Mouse (Mus musculus) neural tube, embryonic 14.5 days (tissue): ENCODE data around the gene Tspan12. TPM values are rescaled to one million over a fixed set of nuclear protein-coding genes. Genes with fewer than 3 reads are reported as not detected.

Source experiments
- ATAC-seq: fragments of 200-750 bp; cut with Nextera tagmentation; 2 replicates; pipeline ENCODE4 v1.8.0; 2017; ENCODE audit warnings: low read depth, mild to moderate bottlenecking, moderate TSS enrichment, moderate library complexity
- H3K27ac ChIP-seq: fragments of 300-500 bp; sonication (generic); 2 replicates; pipeline ENCODE4 v1.5.1; 2014; ENCODE audit warnings: low read depth, mild to moderate bottlenecking, control low read depth, low read length, moderate library complexity, mixed read lengths
- H3K27me3 ChIP-seq: fragments of 300-500 bp; sonication (generic); 2 replicates; pipeline ENCODE4 v1.6.1; 2014; ENCODE audit warnings: low read length; ENCODE audit not compliant: control insufficient read depth, insufficient read depth
- H3K36me3 ChIP-seq: fragments of 300-500 bp; sonication (generic); 2 replicates; pipeline ENCODE4 v1.6.1; 2014; ENCODE audit warnings: low read length, mixed read lengths; ENCODE audit not compliant: control insufficient read depth, insufficient read depth
- H3K4me1 ChIP-seq: fragments of 300-500 bp; sonication (generic); 2 replicates; pipeline ENCODE4 v1.6.1; 2014; ENCODE audit warnings: low read length; ENCODE audit not compliant: control insufficient read depth, insufficient read depth
- H3K4me2 ChIP-seq: fragments of 300-500 bp; sonication (generic); 2 replicates; pipeline ENCODE4 v1.6.1; 2014; ENCODE audit warnings: mild to moderate bottlenecking, low read depth, low read length, control low read depth
- H3K4me3 ChIP-seq: fragments of 300-500 bp; sonication (generic); 2 replicates; pipeline ENCODE4 v1.5.1; 2014; ENCODE audit warnings: low read depth, low read length, control low read depth, mixed read lengths
- H3K9ac ChIP-seq: fragments of 300-500 bp; sonication (generic); replicated peaks from 2 replicates; pipeline ENCODE4 v1.6.1; 2014; ENCODE audit warnings: low read depth, mild to moderate bottlenecking, control low read depth, low read length, mixed read lengths
- H3K9me3 ChIP-seq: fragments of 300-500 bp; sonication (generic); 2 replicates; pipeline ENCODE4 v1.6.1; 2016; ENCODE audit warnings: low read length; ENCODE audit not compliant: control insufficient read depth
- WGBS: fragments of 180-500 bp; shearing (Covaris S2); extraction: QIAGEN DNeasy Blood & Tissue Kit; methylation state at CpG from one replicate; pipeline ENCODE4 v1.1.7; 2014; 5-methylcytosine and 5-hydroxymethylcytosine counted together
- polyA plus RNA-seq: library from polyadenylated mRNA; unstranded; fragments of >200 nt; fragmentation: Nextera tagmentation; extraction: Ambion mirVana; gene quantifications from 2 replicates; pipeline ENCODE4 v1.2.1, GENCODE M21; 2014

The Tspan12 gene
- polyA plus RNA-seq, 1 experiment from 2014 or later: 89.7 TPM

DNA sequence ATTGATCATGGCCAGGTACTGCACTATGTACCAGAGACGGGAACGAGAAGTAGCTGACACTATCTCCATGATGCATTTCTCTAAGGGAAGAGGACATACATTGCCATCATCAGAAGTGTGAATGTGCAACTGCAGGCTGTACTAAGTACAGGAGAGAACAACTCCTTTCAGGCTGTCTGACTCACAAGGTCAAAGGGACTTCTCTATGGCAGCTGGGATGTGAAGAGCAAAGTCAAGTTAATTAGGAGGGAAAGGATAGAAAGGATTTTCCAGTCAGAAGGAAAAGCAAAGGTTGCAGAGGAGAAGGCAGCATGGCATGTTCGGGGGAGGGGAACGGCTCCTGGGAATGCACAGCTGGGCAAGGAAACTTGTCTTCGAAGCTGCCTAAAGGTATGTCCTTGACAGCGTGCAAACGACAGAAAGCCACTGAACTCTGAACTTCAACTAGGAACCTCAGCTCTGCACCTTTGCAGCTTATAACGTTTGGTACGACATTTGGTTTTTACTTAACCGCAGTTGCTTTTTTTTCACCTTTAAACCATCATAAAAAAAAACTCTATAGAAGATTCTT is 13.0 kb downstream of the Tspan12 start:
- H3K9me3 ChIP-seq: no peaks in the 10 kb centered on the region
- peak; percentile 53; the same call in 1 of the 2 replicates for ATAC-seq
- no peaks in the 10 kb centered on the region; the same call in 1 of the 2 replicates for H3K36me3 ChIP-seq
- no peak overlapping the region for H3K4me3 ChIP-seq
- H3K27me3 ChIP-seq: no peaks in the 10 kb centered on the region
- no peak overlapping the region for H3K9ac ChIP-seq
- WGBS: 64% methylated on average over 10 of the region's 10 CpGs
- H3K4me1 ChIP-seq: 0 out of 2 replicates have a peak, but pooled peaks cover 5% of the 10 kb centered on the region
- H3K27ac ChIP-seq: no peak overlapping the region
- H3K4me2 ChIP-seq: no peak overlapping the region

DNA sequence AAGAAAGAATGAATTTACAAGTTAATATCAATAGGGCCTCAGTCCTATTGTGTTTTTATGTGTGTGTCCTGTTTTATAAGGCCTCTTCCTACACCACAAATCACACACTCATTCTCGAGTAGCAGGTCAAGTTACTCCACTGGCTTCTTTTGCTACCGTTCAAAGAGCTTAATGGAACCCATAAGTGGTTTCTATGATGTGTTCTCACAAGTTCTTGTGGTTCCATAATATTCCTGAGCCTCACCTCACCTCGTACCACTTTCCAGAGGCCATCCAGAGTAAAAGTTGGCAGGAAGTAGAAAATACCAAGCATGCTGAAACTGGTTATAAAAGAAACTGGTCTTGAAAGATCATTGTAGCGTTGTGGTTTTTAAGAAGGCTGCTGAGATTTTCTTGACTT is 18.8 kb downstream of the Tspan12 start:
- no peak overlapping the region for H3K4me2 ChIP-seq
- ATAC-seq: no peak
- no peak overlapping the region for H3K4me3 ChIP-seq
- WGBS: 91% methylated on average over 4 of the region's 4 CpGs
- H3K27me3 ChIP-seq: no peaks in the 10 kb centered on the region
- no peak overlapping the region for H3K27ac ChIP-seq
- H3K9ac ChIP-seq: no peak overlapping the region
- H3K9me3 ChIP-seq: no peaks in the 10 kb centered on the region
- H3K36me3 ChIP-seq: no peaks in the 10 kb centered on the region; the same call in 1 of the 2 replicates
- no peaks in the 10 kb centered on the region for H3K4me1 ChIP-seq

DNA sequence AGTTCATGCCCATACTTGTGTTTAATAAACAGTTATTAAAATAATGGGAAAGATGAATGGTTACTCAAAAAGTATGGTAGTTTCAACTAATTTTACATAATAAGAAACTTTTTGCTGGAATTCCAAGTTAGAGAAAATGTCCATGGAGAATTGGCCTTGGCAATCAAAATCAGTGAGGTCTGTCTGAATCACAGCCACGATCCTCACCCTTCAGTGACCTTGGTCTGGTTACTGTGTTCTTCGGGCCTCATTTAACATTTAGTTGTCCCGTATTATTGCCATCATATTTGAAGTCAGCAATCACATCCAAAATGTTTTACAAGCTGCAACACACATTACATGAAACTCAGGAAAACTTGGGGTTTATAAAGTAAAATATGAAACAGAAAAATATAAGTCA is 20.4 kb downstream of the Tspan12 start:
- Histone ChIP-seq H3K4me1 (no peaks in the 10 kb centered on the region), H3K9me3 (no peaks in the 10 kb centered on the region), H3K36me3 (no peaks in the 10 kb centered on the region; the same call in 1 of the 2 replicates), H3K9ac (no peak overlapping the region), H3K4me3 (no peak overlapping the region), H3K4me2 (no peak overlapping the region), H3K27me3 (no peaks in the 10 kb centered on the region), H3K27ac (no peak overlapping the region)
- no peak for ATAC-seq
- 81% methylated on average over 3 of the region's 3 CpGs for WGBS

DNA sequence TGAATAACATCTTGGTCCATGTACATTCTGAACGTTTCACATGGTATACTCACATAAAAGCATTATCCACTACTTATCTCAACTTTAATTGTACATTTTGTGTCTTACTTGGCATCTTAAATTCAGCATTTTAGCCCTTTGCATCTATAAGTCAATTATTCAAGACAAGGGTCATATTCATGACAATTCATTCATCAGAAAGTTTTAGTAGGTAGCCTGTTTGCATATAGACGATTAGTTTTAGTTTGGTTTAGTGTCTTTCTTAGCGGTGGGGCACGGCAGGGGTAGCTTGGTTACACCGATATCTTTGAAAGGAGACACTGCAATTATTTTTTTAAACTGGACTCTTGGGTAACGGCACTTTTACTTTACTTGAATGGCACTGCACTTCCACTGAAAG is 21.4 kb downstream of the Tspan12 start:
- no peak overlapping the region for H3K9ac ChIP-seq
- 69% methylated on average over 6 of the region's 6 CpGs for WGBS
- no peak for ATAC-seq

DNA sequence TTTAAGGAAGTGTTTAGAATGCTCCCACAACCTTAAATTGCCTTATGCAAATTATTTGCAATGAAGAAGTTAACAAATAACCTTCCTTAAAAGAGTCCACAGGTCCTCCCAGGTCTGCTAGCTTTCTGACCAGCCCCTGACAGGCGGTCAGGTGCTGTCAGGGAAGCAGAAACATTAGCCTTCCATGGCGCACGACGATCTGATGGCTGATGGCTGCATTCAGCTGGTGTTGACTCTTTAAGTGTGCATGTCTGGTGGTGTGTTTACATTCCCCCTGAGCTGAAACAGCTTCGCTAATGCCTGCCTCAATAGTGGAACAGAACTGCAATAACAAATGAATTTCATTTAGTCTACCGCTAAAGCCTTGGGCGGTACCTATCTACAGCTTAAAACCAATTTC is 22.4 kb downstream of the Tspan12 start:
- no peak overlapping the region for H3K27ac ChIP-seq
- no peaks in the 10 kb centered on the region for H3K27me3 ChIP-seq
- peak; percentile 34; the same call in 1 of the 2 replicates for ATAC-seq
- H3K4me2 ChIP-seq: no peak overlapping the region
- no peak overlapping the region for H3K4me3 ChIP-seq
- H3K9ac ChIP-seq: no peak overlapping the region
- no peaks in the 10 kb centered on the region for H3K9me3 ChIP-seq
- no peaks in the 10 kb centered on the region; the same call in 1 of the 2 replicates for H3K36me3 ChIP-seq
- H3K4me1 ChIP-seq: no peaks in the 10 kb centered on the region
- 73% methylated on average over 7 of the region's 7 CpGs for WGBS

More for the DNA sequence above, 21.4 kb downstream of the Tspan12 start:
- Histone ChIP-seq H3K4me2 (no peak overlapping the region), H3K27me3 (no peaks in the 10 kb centered on the region), H3K4me3 (no peak overlapping the region), H3K4me1 (no peaks in the 10 kb centered on the region), H3K36me3 (no peaks in the 10 kb centered on the region; the same call in 1 of the 2 replicates), H3K27ac (no peak overlapping the region), H3K9me3 (no peaks in the 10 kb centered on the region)

DNA sequence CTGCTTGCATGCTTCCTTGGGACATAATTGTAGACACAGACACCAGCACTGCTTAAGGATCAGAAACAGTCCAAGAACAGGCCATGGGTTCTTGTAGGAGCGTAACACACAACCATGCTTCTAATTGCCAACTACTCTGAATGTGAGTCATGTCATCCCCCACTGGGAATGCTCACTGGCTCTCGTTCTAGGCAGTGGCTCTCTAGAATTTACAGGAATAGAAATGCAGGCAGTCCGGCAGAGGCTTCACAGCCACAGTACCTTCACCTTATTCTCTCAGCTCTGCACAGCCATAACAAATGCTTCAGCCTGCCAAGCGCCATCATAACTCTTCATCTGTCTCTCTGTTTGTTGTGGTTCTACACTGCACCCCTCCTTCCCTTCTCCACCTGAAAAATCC is 23.9 kb downstream of the Tspan12 start:
- no peak overlapping the region for H3K9ac ChIP-seq
- ATAC-seq: no peak
- no peak overlapping the region for H3K27ac ChIP-seq

DNA sequence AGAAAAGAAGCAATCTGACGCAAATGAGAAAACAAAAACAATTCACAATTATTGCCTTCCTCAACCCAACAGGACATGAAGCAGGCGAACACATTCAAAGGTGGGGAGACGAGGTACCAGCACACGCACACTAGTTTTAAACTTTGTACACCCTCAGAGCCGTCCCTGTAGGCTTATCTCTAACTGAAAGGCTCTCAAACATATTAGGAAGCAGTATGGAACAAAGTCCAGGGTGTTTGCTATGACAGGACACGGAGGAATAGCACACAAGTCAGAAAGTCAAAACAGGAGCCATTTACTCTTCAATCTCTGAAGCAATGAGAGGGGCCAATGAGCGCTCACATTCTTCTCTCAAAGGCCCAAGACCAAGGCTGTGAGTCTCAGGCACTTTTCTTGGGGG is 24.3 kb downstream of the Tspan12 start:
- 89% methylated on average over 7 of the region's 7 CpGs for WGBS
- no peak overlapping the region for H3K9ac ChIP-seq

More for the DNA sequence above, 23.9 kb downstream of the Tspan12 start:
- Histone ChIP-seq H3K4me1 (no peaks in the 10 kb centered on the region), H3K4me3 (no peak overlapping the region), H3K27me3 (no peaks in the 10 kb centered on the region), H3K36me3 (no peaks in the 10 kb centered on the region), H3K9me3 (no peaks in the 10 kb centered on the region), H3K4me2 (no peak overlapping the region)
- WGBS: 57% methylated on average over 4 of the region's 4 CpGs

DNA sequence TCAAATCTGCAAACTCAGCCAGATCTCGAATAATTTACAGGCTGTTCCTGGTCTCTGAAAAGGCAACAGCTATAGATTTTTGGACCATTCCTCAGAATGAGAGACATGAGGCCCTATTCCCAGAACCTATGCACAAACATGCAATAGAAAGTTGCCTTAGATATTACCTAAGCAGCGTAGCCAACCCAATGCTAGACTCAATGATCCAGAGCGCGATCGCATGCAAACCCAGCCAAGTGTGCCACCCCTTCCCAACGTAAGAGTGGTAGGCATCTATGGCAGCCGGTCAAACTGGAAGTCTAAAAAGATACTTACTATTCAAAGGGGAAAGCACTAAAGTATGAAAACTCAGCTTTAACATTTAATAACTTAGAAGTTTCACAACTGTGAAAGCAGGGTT is 28.6 kb downstream of the Tspan12 start:
- H3K4me1 ChIP-seq: no peaks in the 10 kb centered on the region
- H3K27me3 ChIP-seq: no peaks in the 10 kb centered on the region
- H3K4me3 ChIP-seq: no peak overlapping the region
- 86% methylated on average over 7 of the region's 7 CpGs for WGBS
- no peak overlapping the region for H3K4me2 ChIP-seq
- no peak overlapping the region for H3K9ac ChIP-seq
- no peak overlapping the region for H3K27ac ChIP-seq
- ATAC-seq: peak; percentile 34; the same call in 1 of the 2 replicates
- H3K36me3 ChIP-seq: no peaks in the 10 kb centered on the region
- H3K9me3 ChIP-seq: no peaks in the 10 kb centered on the region

More for the DNA sequence above, 24.3 kb downstream of the Tspan12 start:
- Histone ChIP-seq H3K27ac (no peak overlapping the region), H3K4me2 (no peak overlapping the region), H3K4me1 (no peaks in the 10 kb centered on the region), H3K36me3 (no peaks in the 10 kb centered on the region), H3K9me3 (no peaks in the 10 kb centered on the region), H3K27me3 (no peaks in the 10 kb centered on the region), H3K4me3 (no peak overlapping the region)
- no peak for ATAC-seq

DNA sequence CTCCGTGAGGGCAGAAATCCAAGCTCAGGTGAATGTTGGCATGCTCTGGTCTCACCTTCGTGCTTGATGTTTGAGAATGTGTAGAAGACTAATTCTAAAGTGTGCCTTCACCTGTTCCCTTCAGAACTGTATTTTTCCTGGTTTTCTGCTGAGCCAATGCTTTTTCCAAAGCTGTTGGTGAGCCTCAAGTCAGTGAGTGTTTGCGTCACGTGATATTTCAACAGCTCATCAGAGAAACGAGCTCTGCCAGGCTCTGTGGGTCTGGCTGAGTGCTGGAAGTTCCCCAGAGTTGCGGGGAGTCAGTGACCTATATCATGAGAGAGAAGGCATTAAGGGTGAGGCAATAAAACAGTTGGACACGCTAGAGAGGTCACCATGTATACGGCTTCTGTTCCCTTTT is 29.0 kb downstream of the Tspan12 start:
- Histone ChIP-seq H3K4me1 (no peaks in the 10 kb centered on the region), H3K9ac (no peak overlapping the region), H3K27me3 (no peaks in the 10 kb centered on the region), H3K4me3 (no peak overlapping the region), H3K27ac (no peak overlapping the region), H3K9me3 (no peaks in the 10 kb centered on the region), H3K4me2 (no peak overlapping the region), H3K36me3 (no peaks in the 10 kb centered on the region)
- peak; percentile 70; the same call in 1 of the 2 replicates for ATAC-seq
- WGBS: 57% methylated on average over 8 of the region's 8 CpGs
